Mouse (Mus musculus) sigmoid colon, adult 10 weeks (tissue): ENCODE results near the gene Rasl10a. TPM values are rescaled to one million over a fixed set of nuclear protein-coding genes. Genes with fewer than 3 reads are reported as not detected.

Source experiments
- polyA plus RNA-seq: library from polyadenylated mRNA; stranded (reverse); fragments of 350-450 nt; fragmentation: Illumina TruSeq; extraction: RNeasy Lipid Tissue Mini Kit (QIAGEN cat#74804); gene quantifications from one replicate; pipeline ENCODE4 v1.2.3, GENCODE M21; 2014; ENCODE audit warnings: low read depth, low replicate concordance

Gene Rasl10a
- polyA plus RNA-seq, result not detected

DNA sequence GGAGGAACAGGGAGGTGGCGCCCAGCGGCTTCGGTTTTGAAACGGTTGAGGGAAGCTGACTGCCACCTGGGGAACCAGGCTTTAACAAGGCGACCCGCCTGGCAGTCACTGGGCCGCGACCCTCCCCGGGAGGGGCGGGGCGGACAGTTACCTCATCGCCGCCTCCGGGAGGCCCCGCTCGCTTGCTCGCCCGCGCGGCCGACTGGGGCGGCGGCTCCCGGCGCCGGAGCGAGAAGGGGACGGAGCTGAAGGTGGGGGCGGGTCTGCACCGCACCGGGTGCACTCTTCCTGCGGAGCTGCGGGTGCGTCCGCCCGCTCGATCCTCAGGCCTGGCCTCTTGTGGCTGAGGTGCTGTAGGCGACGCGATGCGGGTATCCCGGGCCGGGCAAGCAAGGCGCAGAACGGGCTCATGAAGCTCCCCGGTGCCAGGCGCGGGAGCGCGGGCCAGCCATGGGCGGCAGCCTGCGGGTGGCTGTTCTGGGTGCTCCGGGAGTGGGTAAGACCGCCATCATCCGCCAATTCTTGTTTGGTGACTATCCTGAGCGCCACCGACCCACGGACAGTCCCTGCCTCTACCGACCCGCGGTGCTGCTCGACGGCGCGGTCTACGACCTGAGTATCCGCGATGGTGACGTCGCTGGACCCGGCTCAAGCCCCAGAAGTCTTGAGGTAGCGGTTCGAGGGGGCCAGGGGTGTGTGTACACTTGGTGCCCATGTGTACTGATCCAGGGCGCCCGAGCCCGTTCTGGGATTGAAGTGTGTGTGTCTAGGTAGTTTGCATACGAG lies at the start of gene Rasl10a:
Rasl10a (plus strand) TSS at position 273 of the 786 bp plus-strand sequence.

DNA sequence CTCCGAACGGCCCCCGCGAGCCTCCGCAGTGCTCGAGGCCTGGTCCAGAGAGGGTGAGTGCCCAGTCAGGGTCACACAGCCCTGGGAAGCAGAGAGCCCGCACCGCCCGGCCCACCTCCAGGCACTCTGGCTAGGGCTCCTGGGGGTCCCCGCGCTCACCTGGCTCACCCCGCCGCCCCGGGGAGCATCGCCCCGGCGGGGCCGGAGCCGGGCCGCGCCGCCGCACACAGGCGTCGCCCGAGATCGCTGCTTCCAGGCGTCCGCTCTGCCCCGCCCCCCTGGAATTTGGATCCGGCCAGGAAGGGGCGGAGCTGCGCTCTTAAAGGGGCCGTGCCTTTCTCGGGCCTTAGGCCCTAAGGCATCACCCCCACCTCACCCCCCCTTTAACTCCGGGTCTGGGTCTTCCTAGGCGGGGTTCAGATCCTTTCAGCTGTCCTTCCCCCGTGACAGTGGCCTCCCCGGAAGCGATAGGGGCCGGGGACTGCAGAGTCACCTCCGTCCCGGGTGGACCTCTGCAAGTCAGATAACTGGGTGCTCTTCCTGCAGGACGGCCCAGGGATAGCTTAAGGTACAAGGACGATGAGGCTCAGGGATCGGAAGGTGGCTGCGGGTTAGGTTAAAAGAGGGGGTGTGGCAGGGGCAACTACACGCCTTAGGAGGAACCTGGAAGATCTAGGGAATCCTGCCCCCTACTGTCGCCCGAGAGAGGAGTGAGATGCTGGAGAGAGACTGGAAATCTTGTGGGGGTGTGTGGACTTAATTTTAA lies 7.3 kb downstream of the Rasl10a start, which contains the start of gene Gas2l1:
Gas2l1 (minus strand) TSS at position 272 of the 766 bp plus-strand sequence.

GRCm38 (mm10) chr11:5098736-5099542 lies 41.0 kb downstream of the Rasl10a start, which contains the start of the genes Rhbdd3 and Ewsr1:
Gene Rhbdd3 (plus strand): TSS chr11:5098926.
Gene Ewsr1 (minus strand): TSS chr11:5099266.

Other genes starting within 250 kb of the Rasl10a start
- 118 TPM for gene Nf2, start 208.6 kb upstream of the Rasl10a start, polyA plus RNA-seq
- 40.5 TPM for gene Nipsnap1, start 184.2 kb upstream of the Rasl10a start, polyA plus RNA-seq
- 8.1 TPM for gene Thoc5, start 162.8 kb upstream of the Rasl10a start, polyA plus RNA-seq
- 0.32 TPM for gene Nefh, start 110.1 kb upstream of the Rasl10a start, polyA plus RNA-seq
- gene Ap1b1, start 71.3 kb upstream of the Rasl10a start, polyA plus RNA-seq, result 75.1 TPM
- gene Gas2l1, start 7.2 kb downstream of the Rasl10a start, polyA plus RNA-seq, result 3.5 TPM
- gene Rhbdd3, start 40.8 kb downstream of the Rasl10a start, polyA plus RNA-seq, result 0.44 TPM
- gene Ewsr1, start 41.1 kb downstream of the Rasl10a start, polyA plus RNA-seq, result 377 TPM
- gene Emid1, start 94.1 kb downstream of the Rasl10a start, polyA plus RNA-seq, result not detected
- 4.6 TPM for gene Kremen1, start 203.4 kb downstream of the Rasl10a start, polyA plus RNA-seq